Mouse (Mus musculus) kidney, adult 11 months (tissue): ENCODE measurements around the gene Bicra.

Experiments
- DNase-seq: peaks from one replicate; pipeline ENCODE4 v3.0.0; 2022

Bicra gene

GRCm38 (mm10) chr7:15967312-15967711 lies 80.4 kb downstream of the Bicra start, which contains the start of gene Ehd2:
Gene Ehd2, minus strand, starts transcription at chr7:15967567.
- no peak for DNase-seq

GRCm38 (mm10) chr7:15966489-15966888 lies 81.2 kb downstream of the Bicra start:
- DNase-seq: no peak

- no peak for DNase-seq
These were observed 83.7 kb downstream of the Bicra start for GRCm38 (mm10) chr7:15963798-15964652.

- peak; percentile 88 for DNase-seq
These were observed 85.1 kb downstream of the Bicra start for GRCm38 (mm10) chr7:15962311-15963288.

GRCm38 (mm10) chr7:15961798-15962197 lies 85.9 kb downstream of the Bicra start:
- DNase-seq: no peak

- DNase-seq: no peak
These were observed 86.5 kb downstream of the Bicra start for GRCm38 (mm10) chr7:15961239-15961638.

- DNase-seq: no peak
These were observed 87.0 kb downstream of the Bicra start for GRCm38 (mm10) chr7:15960691-15961090.

GRCm38 (mm10) chr7:15956143-15956542 lies 91.6 kb downstream of the Bicra start:
- DNase-seq: no peak

GRCm38 (mm10) chr7:15955509-15955908 lies 92.2 kb downstream of the Bicra start:
- DNase-seq: no peak

- DNase-seq: peak; percentile 55
These were observed 92.7 kb downstream of the Bicra start for GRCm38 (mm10) chr7:15954978-15955443.

- no peak for DNase-seq
These were observed 93.3 kb downstream of the Bicra start for GRCm38 (mm10) chr7:15954436-15954835.

GRCm38 (mm10) chr7:15953307-15954074 lies 94.2 kb downstream of the Bicra start:
- no peak for DNase-seq

- DNase-seq: no peak
These were observed 95.3 kb downstream of the Bicra start for GRCm38 (mm10) chr7:15952416-15952815.

- no peak for DNase-seq
These were observed 97.7 kb downstream of the Bicra start for GRCm38 (mm10) chr7:15950008-15950407.

GRCm38 (mm10) chr7:15949216-15949790 lies 98.4 kb downstream of the Bicra start:
- DNase-seq: no peak

- peak; percentile 76 for DNase-seq
These were observed 99.3 kb downstream of the Bicra start for GRCm38 (mm10) chr7:15948381-15948941.

GRCm38 (mm10) chr7:15947653-15948260 lies 100.0 kb downstream of the Bicra start:
- no peak for DNase-seq

- peak; percentile 97 for DNase-seq
These were observed 101.8 kb downstream of the Bicra start, which contains the start of gene Nop53 for GRCm38 (mm10) chr7:15945721-15946536. Gene Nop53, minus strand, starts transcription at chr7:15946074.

GRCm38 (mm10) chr7:15945211-15945610 lies 102.5 kb downstream of the Bicra start:
- DNase-seq: no peak

- DNase-seq: no peak
These were observed 103.4 kb downstream of the Bicra start for GRCm38 (mm10) chr7:15944311-15944710.
